Mouse (Mus musculus): ENCODE measurements around the gene Efcab2. TPM values are rescaled to one million over a fixed set of nuclear protein-coding genes. Genes with fewer than 3 reads are reported as not detected.

Gene Efcab2
- polyA plus RNA-seq, 1 experiment from 2014 or later, result 7.0 TPM

GRCm38 (mm10) chr1:178455120-178455519 is 49.2 kb downstream of the Efcab2 start:
- H3K9me3 ChIP-seq, result no peaks in the 10 kb centered on the region
- H3K27me3 ChIP-seq (ENCODE audit: insufficient read depth, poor library complexity, severe bottlenecking), result no peaks in the 10 kb centered on the region
- no peak for DNase-seq (ENCODE audit: low spot score)
- no peak overlapping the region for H3K27ac ChIP-seq
- no peaks in the 10 kb centered on the region for H3K4me1 ChIP-seq (replicated peaks)
- no peak overlapping the region for H3K4me3 ChIP-seq
- H3K36me3 ChIP-seq, result no peaks in the 10 kb centered on the region
- WGBS, result 77% methylated on average over 1 of the region's 1 CpGs

- WGBS, result 89% methylated on average over 2 of the region's 2 CpGs
- Histone ChIP-seq H3K27me3 (ENCODE audit: insufficient read depth, poor library complexity, severe bottlenecking) (no peaks in the 10 kb centered on the region), H3K36me3 (no peaks in the 10 kb centered on the region), H3K27ac (no peak overlapping the region), H3K4me1 (replicated peaks) (no peaks in the 10 kb centered on the region), H3K9me3 (no peaks in the 10 kb centered on the region), H3K4me3 (no peak overlapping the region)
- DNase-seq (ENCODE audit: low spot score), result no peak
These were observed 52.1 kb downstream of the Efcab2 start for GRCm38 (mm10) chr1:178458029-178458428.

GRCm38 (mm10) chr1:178463712-178464111 is 57.8 kb downstream of the Efcab2 start:
- Histone ChIP-seq H3K27me3 (ENCODE audit: insufficient read depth, poor library complexity, severe bottlenecking) (no peaks in the 10 kb centered on the region), H3K4me1 (replicated peaks) (no peaks in the 10 kb centered on the region), H3K9me3 (no peaks in the 10 kb centered on the region), H3K27ac (no peak overlapping the region), H3K4me3 (no peak overlapping the region), H3K36me3 (no peaks in the 10 kb centered on the region)
- peak; percentile 81 for DNase-seq (ENCODE audit: low spot score)
- 1% methylated on average over 2 of the region's 2 CpGs for WGBS

GRCm38 (mm10) chr1:178464140-178464539 is 58.3 kb downstream of the Efcab2 start:
- no peaks in the 10 kb centered on the region for H3K4me1 ChIP-seq (replicated peaks)
- H3K27ac ChIP-seq, result no peak overlapping the region
- 43% methylated on average over 4 of the region's 4 CpGs for WGBS
- H3K27me3 ChIP-seq (ENCODE audit: insufficient read depth, poor library complexity, severe bottlenecking), result no peaks in the 10 kb centered on the region
- no peaks in the 10 kb centered on the region for H3K9me3 ChIP-seq
- DNase-seq (ENCODE audit: low spot score), result no peak
- H3K36me3 ChIP-seq, result no peaks in the 10 kb centered on the region
- no peak overlapping the region for H3K4me3 ChIP-seq

- H3K27me3 ChIP-seq (ENCODE audit: insufficient read depth, poor library complexity, severe bottlenecking), result no peaks in the 10 kb centered on the region
- H3K4me1 ChIP-seq (replicated peaks), result no peaks in the 10 kb centered on the region
- H3K4me3 ChIP-seq, result no peak overlapping the region
- 76% methylated on average over 6 of the region's 6 CpGs for WGBS
- no peak for DNase-seq (ENCODE audit: low spot score)
- no peaks in the 10 kb centered on the region for H3K36me3 ChIP-seq
- H3K27ac ChIP-seq, result no peak overlapping the region
- no peaks in the 10 kb centered on the region for H3K9me3 ChIP-seq
These were observed 61.7 kb downstream of the Efcab2 start for GRCm38 (mm10) chr1:178467594-178467993.

- no peak overlapping the region for H3K27ac ChIP-seq
- WGBS, result 14% methylated on average over 2 of the region's 2 CpGs
- no peaks in the 10 kb centered on the region for H3K36me3 ChIP-seq
- no peaks in the 10 kb centered on the region for H3K27me3 ChIP-seq (ENCODE audit: insufficient read depth, poor library complexity, severe bottlenecking)
- H3K4me3 ChIP-seq, result no peak overlapping the region
- no peak for DNase-seq (ENCODE audit: low spot score)
- H3K4me1 ChIP-seq (replicated peaks), result no peaks in the 10 kb centered on the region
- no peaks in the 10 kb centered on the region for H3K9me3 ChIP-seq
These were observed 62.4 kb downstream of the Efcab2 start for GRCm38 (mm10) chr1:178468280-178468679.

- H3K27me3 ChIP-seq (ENCODE audit: insufficient read depth, poor library complexity, severe bottlenecking), result no peaks in the 10 kb centered on the region
- H3K27ac ChIP-seq, result no peak overlapping the region
- no peaks in the 10 kb centered on the region for H3K9me3 ChIP-seq
- DNase-seq (ENCODE audit: low spot score), result no peak
- H3K36me3 ChIP-seq, result no peaks in the 10 kb centered on the region
- H3K4me3 ChIP-seq, result no peak overlapping the region
- H3K4me1 ChIP-seq (replicated peaks), result no peaks in the 10 kb centered on the region
These were observed 78.0 kb downstream of the Efcab2 start for GRCm38 (mm10) chr1:178483854-178484253.

- 86% methylated on average over 5 of the region's 5 CpGs for WGBS
- H3K4me1 ChIP-seq (replicated peaks), result peaks cover 8% of the 10 kb centered on the region
- no peak for DNase-seq (ENCODE audit: low spot score)
These were observed 79.4 kb downstream of the Efcab2 start for GRCm38 (mm10) chr1:178485138-178485867.

GRCm38 (mm10) chr1:178485868-178486220 is 80.0 kb downstream of the Efcab2 start:
- H3K4me1 ChIP-seq (replicated peaks), result peaks cover 8% of the 10 kb centered on the region
- no peaks in the 10 kb centered on the region for H3K36me3 ChIP-seq
- H3K27me3 ChIP-seq (ENCODE audit: insufficient read depth, poor library complexity, severe bottlenecking), result no peaks in the 10 kb centered on the region
- no peaks in the 10 kb centered on the region for H3K9me3 ChIP-seq
- no peak overlapping the region for H3K27ac ChIP-seq
- DNase-seq (ENCODE audit: low spot score), result no peak
- H3K4me3 ChIP-seq, result no peak overlapping the region
- WGBS, result 71% methylated on average over 5 of the region's 5 CpGs

More at GRCm38 (mm10) chr1:178485138-178485867, 79.4 kb downstream of the Efcab2 start:
- no peak overlapping the region for H3K27ac ChIP-seq
- no peak overlapping the region for H3K4me3 ChIP-seq
- H3K9me3 ChIP-seq, result no peaks in the 10 kb centered on the region
- no peaks in the 10 kb centered on the region for H3K27me3 ChIP-seq (ENCODE audit: insufficient read depth, poor library complexity, severe bottlenecking)
- no peaks in the 10 kb centered on the region for H3K36me3 ChIP-seq

GRCm38 (mm10) chr1:178486828-178487227 is 80.9 kb downstream of the Efcab2 start:
- no peaks in the 10 kb centered on the region for H3K9me3 ChIP-seq
- H3K4me3 ChIP-seq, result no peak overlapping the region
- H3K27ac ChIP-seq, result no peak overlapping the region
- no peak for DNase-seq (ENCODE audit: low spot score)
- no peaks in the 10 kb centered on the region for H3K27me3 ChIP-seq (ENCODE audit: insufficient read depth, poor library complexity, severe bottlenecking)
- H3K36me3 ChIP-seq, result no peaks in the 10 kb centered on the region
- peaks cover 8% of the 10 kb centered on the region for H3K4me1 ChIP-seq (replicated peaks)
- WGBS, result 90% methylated on average over 5 of the region's 5 CpGs

- 38% methylated on average over 3 of the region's 3 CpGs for WGBS
- no peak overlapping the region for H3K4me3 ChIP-seq
- peak overlapping the region; percentile 42 for H3K27ac ChIP-seq
- peaks cover 8% of the 10 kb centered on the region for H3K4me1 ChIP-seq (replicated peaks)
- no peaks in the 10 kb centered on the region for H3K27me3 ChIP-seq (ENCODE audit: insufficient read depth, poor library complexity, severe bottlenecking)
- no peaks in the 10 kb centered on the region for H3K9me3 ChIP-seq
- no peaks in the 10 kb centered on the region for H3K36me3 ChIP-seq
- DNase-seq (ENCODE audit: low spot score), result peak; percentile 22
These were observed 83.2 kb downstream of the Efcab2 start for GRCm38 (mm10) chr1:178489127-178489526.

- H3K27ac ChIP-seq, result no peak overlapping the region
- no peak for DNase-seq (ENCODE audit: low spot score)
- 88% methylated on average over 5 of the region's 5 CpGs for WGBS
These were observed 85.8 kb downstream of the Efcab2 start for GRCm38 (mm10) chr1:178491733-178492132.

GRCm38 (mm10) chr1:178492493-178492892 is 86.6 kb downstream of the Efcab2 start:
- 88% methylated on average over 2 of the region's 2 CpGs for WGBS
- Histone ChIP-seq H3K9me3 (no peaks in the 10 kb centered on the region), H3K27me3 (ENCODE audit: insufficient read depth, poor library complexity, severe bottlenecking) (no peaks in the 10 kb centered on the region), H3K36me3 (no peaks in the 10 kb centered on the region), H3K4me1 (replicated peaks) (peaks cover 8% of the 10 kb centered on the region), H3K27ac (no peak overlapping the region), H3K4me3 (no peak overlapping the region)
- DNase-seq (ENCODE audit: low spot score), result no peak

More at GRCm38 (mm10) chr1:178491733-178492132, 85.8 kb downstream of the Efcab2 start:
- Histone ChIP-seq H3K4me3 (no peak overlapping the region), H3K9me3 (no peaks in the 10 kb centered on the region), H3K36me3 (no peaks in the 10 kb centered on the region), H3K4me1 (replicated peaks) (peaks cover 8% of the 10 kb centered on the region), H3K27me3 (ENCODE audit: insufficient read depth, poor library complexity, severe bottlenecking) (no peaks in the 10 kb centered on the region)

GRCm38 (mm10) chr1:178496186-178496585 is 90.3 kb downstream of the Efcab2 start:
- H3K36me3 ChIP-seq, result no peaks in the 10 kb centered on the region
- no peak overlapping the region for H3K27ac ChIP-seq
- DNase-seq (ENCODE audit: low spot score), result no peak
- 83% methylated on average over 2 of the region's 2 CpGs for WGBS
- H3K4me3 ChIP-seq, result no peak overlapping the region
- no peaks in the 10 kb centered on the region for H3K27me3 ChIP-seq (ENCODE audit: insufficient read depth, poor library complexity, severe bottlenecking)
- no peaks in the 10 kb centered on the region for H3K9me3 ChIP-seq
- H3K4me1 ChIP-seq (replicated peaks), result no peaks in the 10 kb centered on the region
